Mouse (Mus musculus) kidney, adult 2 months (tissue): ENCODE data around the gene Ints6.

Source experiments
- CTCF ChIP-seq: fragments of 200-500 bp; conservative IDR thresholded peaks from 2 replicates; pipeline ENCODE4 v1.5.1; 2011; ENCODE audit warnings: low read depth, mild to moderate bottlenecking, control low read depth, low read length, moderate library complexity, mixed read lengths; ENCODE audit not compliant: insufficient read depth, insufficient read length
- POLR2A ChIP-seq: fragments of 200-500 bp; IDR thresholded peaks from one replicate; pipeline ENCODE4 v1.6.1; 2011; ENCODE audit warnings: low read depth, low read length, control low read depth

GRCm38 (mm10) chr14:62627951-62628350, 133.0 kb downstream of the Ints6 start:
- TF ChIP-seq CTCF (no peak), POLR2A (no peak)
